9 mouse cellular contexts compared by ENCODE assay signal in the genomic region with DNA sequence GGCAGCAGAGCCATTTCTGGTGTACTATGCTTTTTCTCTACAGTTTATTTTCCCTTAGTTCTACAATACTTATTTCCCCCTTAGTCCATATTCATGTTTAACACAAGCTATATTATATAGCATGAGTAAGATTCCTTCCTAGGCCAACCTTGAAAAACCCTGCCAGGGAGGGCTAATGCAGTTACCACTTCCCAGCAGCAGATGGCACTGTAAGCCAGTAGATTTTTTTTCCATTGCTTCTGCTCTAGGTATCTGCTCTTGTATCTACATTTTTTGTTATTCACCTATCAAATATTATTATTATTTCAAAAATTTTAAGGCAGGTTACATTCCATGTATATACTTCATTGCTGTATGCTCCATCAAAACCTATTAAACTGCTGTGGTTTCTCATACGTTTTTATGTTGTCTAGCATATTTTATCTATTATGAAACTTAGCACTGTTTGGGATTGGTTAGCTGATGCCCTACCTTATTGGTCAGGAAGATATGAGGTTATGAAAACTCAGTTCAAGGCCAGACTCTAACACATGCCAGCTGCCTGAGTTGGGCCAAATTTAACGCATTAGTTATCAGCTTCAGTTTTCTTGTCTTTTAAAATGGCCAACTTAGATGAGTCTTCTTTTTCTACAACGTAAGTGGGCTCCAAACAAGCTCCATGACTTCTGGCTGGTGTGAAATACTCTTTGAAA. TPM values are rescaled to one million over a fixed set of nuclear protein-coding genes. Genes with fewer than 3 reads are reported as not detected.
DNase-seq lines count a peak whose midpoint lies in the region; ATAC-seq lines count a peak whose summit lies in the region.
"Had no signal": no experiment of that assay in that cellular context is flagged by ENCODE, and none has a peak within 500 bp of the region (broad histone marks: within the 10 kb centered on the region; RNA-seq: fewer than 3 reads in every experiment).

No protein-coding gene starts in this region.

- peak; percentile 61 for DNase-seq in adrenal gland, adult 2 months
- DNase-seq in adrenal gland, adult 8-10 months = no peak
- peak; percentile 58 for DNase-seq in midbrain, embryonic 10.5 days (ENCODE audit: low spot score)
- peak; percentile 8 for DNase-seq in cerebellum, adult 11-12 months
- DNase-seq in lung, postnatal 10 days = peak; percentile 57
- peak; percentile 54 for DNase-seq in thymus, postnatal 0 days (ENCODE audit: low spot score)

- H3K9me3 ChIP-seq in midbrain, embryonic 10.5 days (replicated peaks) = no peaks in the 10 kb centered on the region
- H3K9me3 ChIP-seq in midbrain, embryonic 15.5 days = no peaks in the 10 kb centered on the region
- H3K9me3 ChIP-seq: heart, embryonic 15.5 days had no signal

- no peak overlapping the region for H3K9ac ChIP-seq in midbrain, embryonic 15.5 days
- H3K9ac ChIP-seq: heart, embryonic 15.5 days had no signal

- no peaks in the 10 kb centered on the region for H3K36me3 ChIP-seq in midbrain, embryonic 10.5 days
- H3K36me3 ChIP-seq in midbrain, embryonic 15.5 days (replicated peaks) = no peaks in the 10 kb centered on the region
- H3K36me3 ChIP-seq: heart, embryonic 15.5 days had no signal

- WGBS in midbrain, embryonic 10.5 days = 89% methylated on average over 3 of the region's 3 CpGs
- 93% methylated on average over 3 of the region's 3 CpGs for WGBS in midbrain, embryonic 15.5 days

- no peak overlapping the region for H3K4me3 ChIP-seq in midbrain, embryonic 10.5 days
- no peak overlapping the region for H3K4me3 ChIP-seq in midbrain, embryonic 15.5 days
- H3K4me3 ChIP-seq: heart, embryonic 15.5 days had no signal

- no peak for ATAC-seq in midbrain, embryonic 15.5 days (replicated peaks)
- ATAC-seq in hematopoietic stem cell, adult 5-6 weeks (replicated peaks in 1 of 2; ENCODE audit: insufficient read depth in 1 of 2, low FRiP score in 2 of 2, low TSS enrichment in 1 of 2, low read depth in 1 of 2, poor library complexity in 2 of 2, severe bottlenecking in 2 of 2) = peak; percentile 57 to 76; a peak in 2 of 4 replicates

- H3K27ac ChIP-seq in midbrain, embryonic 10.5 days (replicated peaks) = no peak overlapping the region
- H3K27ac ChIP-seq in midbrain, embryonic 15.5 days = no peak overlapping the region
- H3K27ac ChIP-seq: heart, embryonic 15.5 days had no signal

- H3K4me2 ChIP-seq in midbrain, embryonic 15.5 days = no peak overlapping the region
- H3K4me2 ChIP-seq: heart, embryonic 15.5 days had no signal

- peaks cover 36% of the 10 kb centered on the region for H3K4me1 ChIP-seq in midbrain, embryonic 10.5 days
- peaks cover 8% of the 10 kb centered on the region for H3K4me1 ChIP-seq in midbrain, embryonic 15.5 days

- peaks cover 58% of the 10 kb centered on the region for H3K27me3 ChIP-seq in midbrain, embryonic 10.5 days (ENCODE audit: low read depth, poor library complexity, severe bottlenecking)
- H3K27me3 ChIP-seq in midbrain, embryonic 15.5 days (replicated peaks) = peaks cover 17% of the 10 kb centered on the region

RNA-seq across cellular contexts. Expression of a gene that starts 3.8 kb away (rescaled TPM):
- total RNA-seq in adrenal gland, adult 2 months (2021) = 10 to 100 TPM; 17.4 to 27.9 TPM
- 6.1 and 8.9 TPM in 2 replicates for polyA plus RNA-seq in adrenal gland, adult 2 months (2012; rRNA removed)
- 10 to 100 TPM; 23.9 to 28.2 (median 25.3) TPM for total RNA-seq in adrenal gland, adult 8-10 months (2022)
- polyA plus RNA-seq in midbrain, embryonic 10.5 days (2016; fragmentation: Nextera tagmentation; extraction: Ambion mirVana) = 0.43 and 0.66 TPM in 2 replicates
- polyA plus RNA-seq in midbrain, embryonic 15.5 days (2015; fragmentation: Nextera tagmentation; extraction: Ambion mirVana) = 1.1 and 1.2 TPM in 2 replicates
- not detected in 2 replicates for total RNA-seq in hematopoietic stem cell, adult 5-6 weeks (2017)
- 0.68 and 1.2 TPM in 2 replicates for polyA plus RNA-seq in thymus, postnatal 0 days (2015; fragmentation: Nextera tagmentation; extraction: Ambion mirVana)
